Mouse (Mus musculus) layer of hippocampus, adult 18-20 months (tissue): Measurements from ENCODE around the gene Gngt1. TPM values are rescaled to one million over a fixed set of nuclear protein-coding genes. Genes with fewer than 3 reads are reported as not detected.

Experiments used
- total RNA-seq, 2 experiments: library from RNA; stranded (reverse); gene quantifications; 2 replicates each; pipeline ENCODE4 v1.2.3; 2021

The Gngt1 gene
- total RNA-seq, 2 experiments from 2014 or later = not detected

Other genes starting within 250 kb of the Gngt1 start
- not detected for gene Calcr, start 229.1 kb upstream of the Gngt1 start, total RNA-seq
- gene Tfpi2, start 4.9 kb upstream of the Gngt1 start, total RNA-seq = not detected
- gene Gng11, start 10.1 kb downstream of the Gngt1 start, total RNA-seq = 10 to 100 TPM; 10.5 to 10.9 TPM
- gene Bet1, start 93.2 kb downstream of the Gngt1 start, total RNA-seq = 10 to 100 TPM; 21.8 to 25.6 TPM